Mouse (Mus musculus) heart, adult 2 months (tissue): ENCODE results near the gene Ltbp3.

ENCODE experiments used
- CTCF ChIP-seq: fragments of 200-600 bp; IDR thresholded peaks from 2 replicates; pipeline ENCODE4 v1.8.1; 2022; ENCODE audit warnings: antibody characterized with exemption, mild to moderate bottlenecking, moderate library complexity
- EP300 ChIP-seq: fragments of 200-500 bp; IDR thresholded peaks from 2 replicates; pipeline ENCODE4 v1.6.1; 2011; ENCODE audit warnings: low read depth, low read length, control low read depth; ENCODE audit not compliant: insufficient read depth

DNA sequence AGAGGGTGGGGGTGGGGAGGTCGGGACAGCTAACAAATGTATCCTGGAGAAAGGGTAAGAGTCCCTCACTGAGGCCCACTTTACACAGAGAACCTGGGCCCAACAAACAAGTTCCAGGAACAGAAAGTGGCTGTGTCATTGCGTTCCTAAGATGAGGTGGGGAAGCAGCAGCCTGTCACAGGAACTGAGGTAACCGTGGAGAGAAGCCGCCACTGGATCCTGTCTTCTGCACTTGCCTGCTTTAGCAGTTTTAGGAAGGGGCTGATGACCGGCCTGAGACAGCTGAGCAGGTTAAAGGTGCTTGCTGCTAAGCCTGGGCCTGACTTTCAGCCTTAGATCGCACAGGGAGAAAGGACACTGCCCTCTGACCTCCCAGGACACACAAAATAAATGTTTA, 66.1 kb downstream of the Ltbp3 start:
- 0 out of 2 replicates have a peak, but pooled peaks have one; percentile 13 for TF ChIP-seq EP300
- TF ChIP-seq CTCF: no peak
